Comparison of ENCODE assay signal across 8 mouse cellular contexts in genomic region chr11:5861678-5862393, GRCm38 (mm10). TPM values are rescaled to one million over a fixed set of nuclear protein-coding genes. Genes with fewer than 3 reads are reported as not detected.
DNase-seq lines count a peak whose midpoint lies in the region; ATAC-seq and TF ChIP-seq lines count a peak whose summit lies in the region.

Gene Aebp1, plus strand, starts transcription at chr11:5861947.

- ATAC-seq in hindbrain, embryonic 14.5 days (ENCODE audit: low FRiP score): peak; percentile 37; the same call in 1 of the 2 replicates
- no peak for ATAC-seq in midbrain, embryonic 13.5 days

- peak within 1 kb of the TSS; percentile 51 for H3K4me2 ChIP-seq in hindbrain, embryonic 14.5 days (replicated peaks)
- peak within 1 kb of the TSS; percentile 56 for H3K4me2 ChIP-seq in midbrain, embryonic 13.5 days (replicated peaks)

- peak within 1 kb of the TSS; percentile 54 for H3K4me3 ChIP-seq in ES-Bruce4 (ENCODE audit: low read depth, low read length)
- peak within 1 kb of the TSS; percentile 31 for H3K4me3 ChIP-seq in hindbrain, embryonic 14.5 days (replicated peaks; ENCODE audit: low read length)
- H3K4me3 ChIP-seq in limb, embryonic 10.5 days: peak within 1 kb of the TSS; percentile 53
- H3K4me3 ChIP-seq in midbrain, embryonic 13.5 days (replicated peaks): peak within 1 kb of the TSS; percentile 34

- no peaks in the 10 kb centered on the region for H3K36me3 ChIP-seq in ES-Bruce4 (ENCODE audit: control insufficient read depth, insufficient read depth, low read length, poor library complexity, severe bottlenecking)
- no peaks in the 10 kb centered on the region for H3K36me3 ChIP-seq in hindbrain, embryonic 14.5 days (replicated peaks; ENCODE audit: control insufficient read depth, insufficient read depth)
- H3K36me3 ChIP-seq in limb, embryonic 10.5 days: peaks cover 11% of the 10 kb centered on the region
- H3K36me3 ChIP-seq in midbrain, embryonic 13.5 days: no peaks in the 10 kb centered on the region

- TF ChIP-seq POLR2A in ES-Bruce4 (IDR thresholded peaks at IDR 0.05; ENCODE audit: insufficient read depth, low read length): no peak

- 4% methylated on average over 56 of the region's 59 CpGs for WGBS in hindbrain, embryonic 14.5 days
- WGBS in limb, embryonic 10.5 days: 2% methylated on average over 59 of the region's 59 CpGs
- WGBS in midbrain, embryonic 13.5 days: 4% methylated on average over 58 of the region's 59 CpGs

- TF ChIP-seq EP300 in ES-Bruce4 (IDR thresholded peaks at IDR 0.05; ENCODE audit: insufficient read depth, low read depth, low read length): no peak

- H3K9ac ChIP-seq in ES-Bruce4 (ENCODE audit: low read depth, poor library complexity, severe bottlenecking): peak within 1 kb of the TSS; percentile 45
- peak within 1 kb of the TSS; percentile 29; the same call in 1 of the 2 replicates for H3K9ac ChIP-seq in hindbrain, embryonic 14.5 days
- peak within 1 kb of the TSS; percentile 57 for H3K9ac ChIP-seq in midbrain, embryonic 13.5 days (replicated peaks)

- H3K27me3 ChIP-seq in ES-Bruce4 (ENCODE audit: control insufficient read depth, insufficient read depth, low read length, poor library complexity, severe bottlenecking): peaks cover 2% of the 10 kb centered on the region; the same call in 1 of the 2 replicates
- H3K27me3 ChIP-seq in hindbrain, embryonic 14.5 days (ENCODE audit: control insufficient read depth, insufficient read depth, low read length): peaks cover 35% of the 10 kb centered on the region
- H3K27me3 ChIP-seq in limb, embryonic 10.5 days (ENCODE audit: low read depth, poor library complexity, severe bottlenecking): peaks cover 52% of the 10 kb centered on the region
- H3K27me3 ChIP-seq in midbrain, embryonic 13.5 days: peaks cover 40% of the 10 kb centered on the region

- no peak within 1 kb of the TSS for H3K27ac ChIP-seq in ES-Bruce4 (ENCODE audit: insufficient read depth, low read length)
- no peak within 1 kb of the TSS for H3K27ac ChIP-seq in hindbrain, embryonic 14.5 days
- peak within 1 kb of the TSS; percentile 81 for H3K27ac ChIP-seq in limb, embryonic 10.5 days
- H3K27ac ChIP-seq in midbrain, embryonic 13.5 days: no peak within 1 kb of the TSS

- peak; percentile 94 for DNase-seq in adrenal gland, postnatal 14 days
- peak in 1 of 2 experiments; percentile 51 for DNase-seq in gastrocnemius, adult 8-10 months (ENCODE audit: low spot score in 2 of 2)
- DNase-seq in hindbrain, embryonic 14.5 days (ENCODE audit: low spot score): no peak
- DNase-seq in limb, embryonic 10.5 days (ENCODE audit: low spot score): peak; percentile 68
- DNase-seq in urinary bladder, adult 2 months (ENCODE audit: low spot score): no peak
- DNase-seq in right cerebral cortex, adult 18-20 months: no peak

- TF ChIP-seq CTCF in ES-Bruce4 (IDR thresholded peaks at IDR 0.05; ENCODE audit: low read depth, low read length): no peak

- H3K4me1 ChIP-seq in ES-Bruce4 (ENCODE audit: control insufficient read depth, insufficient read depth, low read length): no peaks in the 10 kb centered on the region
- 0 out of 2 replicates have a peak, but pooled peaks cover 6% of the 10 kb centered on the region for H3K4me1 ChIP-seq in hindbrain, embryonic 14.5 days (replicated peaks; ENCODE audit: control insufficient read depth, insufficient read depth, low read length)
- peaks cover 24% of the 10 kb centered on the region for H3K4me1 ChIP-seq in limb, embryonic 10.5 days
- H3K4me1 ChIP-seq in midbrain, embryonic 13.5 days (replicated peaks): peaks cover 11% of the 10 kb centered on the region

- peaks cover 4% of the 10 kb centered on the region; the same call in 1 of the 2 replicates for H3K9me3 ChIP-seq in ES-Bruce4 (replicated peaks; ENCODE audit: control insufficient read depth, insufficient read depth, low read length, poor library complexity, severe bottlenecking)
- no peaks in the 10 kb centered on the region for H3K9me3 ChIP-seq in hindbrain, embryonic 14.5 days (ENCODE audit: control insufficient read depth, low read length)
- H3K9me3 ChIP-seq in limb, embryonic 10.5 days (replicated peaks): no peaks in the 10 kb centered on the region
- no peaks in the 10 kb centered on the region for H3K9me3 ChIP-seq in midbrain, embryonic 13.5 days

RNA-seq across cellular contexts. Expression of gene Aebp1, which starts in this region (rescaled TPM):
- 4.9 and 5.5 TPM in 2 replicates for polyA plus RNA-seq in ES-Bruce4 (2011; ENCODE audit: insufficient read depth, insufficient read length, low read depth, missing spikeins)
- total RNA-seq in adrenal gland, postnatal 14 days (2021): 203 and 213 TPM in 2 replicates
- 10 to 100 TPM; 50.7 to 96.4 (median 75.2) TPM for total RNA-seq in gastrocnemius, adult 8-10 months (2022)
- 19.7 and 24.4 TPM in 2 replicates for polyA plus RNA-seq in hindbrain, embryonic 14.5 days (2014; fragmentation: Nextera tagmentation; extraction: Ambion mirVana)
- 8.2 TPM in 2 replicates for polyA plus RNA-seq in limb, embryonic 10.5 days (2016; fragmentation: Nextera tagmentation; extraction: Ambion mirVana)
- polyA plus RNA-seq in midbrain, embryonic 13.5 days (2015; fragmentation: Nextera tagmentation; extraction: Ambion mirVana): 9.4 and 10.6 TPM in 2 replicates
- 110 and 160 TPM in 2 replicates for polyA plus RNA-seq in urinary bladder, adult 2 months (2012; rRNA removed)

Comparison
In these comparisons a context has a peak if more than half of its experiments do, and no peak if none do; other contexts are left out.
1. DNase-seq: peak in adrenal gland, postnatal 14 days (single experiment) and limb, embryonic 10.5 days (single experiment); none in hindbrain, embryonic 14.5 days (single experiment), urinary bladder, adult 2 months (single experiment) and right cerebral cortex, adult 18-20 months (single experiment).
2. Peak in every context shown above with its lines, with median percentiles within 50 percentile points of each other: H3K4me3 ChIP-seq and H3K9ac ChIP-seq.